Mouse (Mus musculus): ENCODE data around the gene Fig4. TPM values are rescaled to one million over a fixed set of nuclear protein-coding genes. Genes with fewer than 3 reads are reported as not detected.

Fig4 gene
- polyA plus RNA-seq, 1 experiment from 2014 or later = 16.3 TPM

DNA sequence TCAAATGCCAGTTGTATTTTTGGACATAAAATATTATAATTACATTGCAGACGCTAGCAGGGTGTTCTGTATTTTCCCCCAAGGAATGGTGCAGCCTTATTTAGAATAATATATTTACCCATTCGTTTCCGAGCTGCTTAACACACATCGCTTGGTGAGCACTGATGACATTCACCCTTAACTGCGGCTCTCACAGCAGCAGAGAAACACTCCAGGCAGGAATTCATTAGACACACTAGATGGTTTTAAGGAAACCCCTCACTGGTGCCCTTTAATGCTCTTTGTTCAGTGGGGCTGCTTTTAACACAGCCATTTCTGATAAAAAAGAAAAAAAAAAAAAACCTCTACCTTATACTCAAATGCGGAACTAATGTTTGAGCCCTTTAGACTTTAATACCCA, 104.3 kb downstream of the Fig4 start:
- no peaks in the 10 kb centered on the region for H3K36me3 ChIP-seq
- no peaks in the 10 kb centered on the region for H3K9me3 ChIP-seq (replicated peaks)
- no peak overlapping the region for H3K4me3 ChIP-seq
- no peaks in the 10 kb centered on the region for H3K27me3 ChIP-seq (ENCODE audit: low read depth, poor library complexity, severe bottlenecking)
- no peak overlapping the region for H3K27ac ChIP-seq (replicated peaks)
- DNase-seq (ENCODE audit: low spot score) = no peak
- H3K4me1 ChIP-seq = peaks cover 13% of the 10 kb centered on the region
- 52% methylated on average over 6 of the region's 6 CpGs for WGBS

DNA sequence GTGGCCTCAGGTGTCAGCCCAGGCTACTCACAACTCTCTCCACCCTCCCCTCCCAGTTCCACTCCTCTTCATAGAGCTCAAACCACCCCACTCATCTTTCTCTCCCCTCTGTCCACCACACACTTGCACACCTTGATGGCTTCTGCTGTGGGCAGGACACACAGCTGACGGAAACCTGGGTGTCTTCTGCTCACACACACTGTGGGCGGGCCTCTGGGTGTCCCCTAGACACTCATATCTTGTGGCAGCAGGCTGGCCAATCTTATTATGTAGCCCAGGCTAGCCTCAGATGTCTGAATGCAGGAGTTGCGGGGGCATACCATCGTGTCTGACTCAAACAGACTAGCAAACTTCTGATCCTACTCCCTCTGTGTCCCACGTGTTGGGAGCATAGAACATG, 105.3 kb downstream of the Fig4 start:
- peaks cover 13% of the 10 kb centered on the region for H3K4me1 ChIP-seq
- no peaks in the 10 kb centered on the region for H3K36me3 ChIP-seq
- no peak overlapping the region; the same call in 1 of the 2 replicates for H3K27ac ChIP-seq (replicated peaks)
- no peaks in the 10 kb centered on the region for H3K27me3 ChIP-seq (ENCODE audit: low read depth, poor library complexity, severe bottlenecking)
- no peaks in the 10 kb centered on the region for H3K9me3 ChIP-seq (replicated peaks)
- no peak overlapping the region for H3K4me3 ChIP-seq
- 95% methylated on average over 5 of the region's 5 CpGs for WGBS
- no peak for DNase-seq (ENCODE audit: low spot score)

DNA sequence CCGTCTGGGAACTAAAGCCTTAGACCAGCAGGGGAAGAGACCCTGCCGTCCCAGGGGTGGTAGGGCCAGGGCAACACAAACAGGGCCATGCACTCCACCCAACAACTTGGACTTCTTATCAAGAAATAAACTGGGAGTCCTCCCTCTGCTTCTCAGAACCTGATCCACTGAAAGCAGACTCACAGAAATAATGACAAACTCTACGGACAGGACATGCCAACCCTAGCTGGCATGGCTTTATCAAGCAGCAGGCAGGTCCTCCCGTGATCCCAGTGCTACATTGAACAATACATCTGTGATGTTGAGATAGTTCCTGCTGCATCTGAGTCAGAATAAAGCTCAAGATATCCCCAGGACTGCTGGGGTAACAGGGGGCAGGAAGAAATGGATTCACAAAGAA, 106.8 kb downstream of the Fig4 start:
- no peak for DNase-seq (ENCODE audit: low spot score)
- no peaks in the 10 kb centered on the region for H3K27me3 ChIP-seq (ENCODE audit: low read depth, poor library complexity, severe bottlenecking)
- H3K4me3 ChIP-seq = no peak overlapping the region
- H3K36me3 ChIP-seq = no peaks in the 10 kb centered on the region
- peaks cover 9% of the 10 kb centered on the region for H3K4me1 ChIP-seq
- no peak overlapping the region for H3K27ac ChIP-seq (replicated peaks)
- H3K9me3 ChIP-seq (replicated peaks) = no peaks in the 10 kb centered on the region
- 73% methylated on average over 4 of the region's 4 CpGs for WGBS

DNA sequence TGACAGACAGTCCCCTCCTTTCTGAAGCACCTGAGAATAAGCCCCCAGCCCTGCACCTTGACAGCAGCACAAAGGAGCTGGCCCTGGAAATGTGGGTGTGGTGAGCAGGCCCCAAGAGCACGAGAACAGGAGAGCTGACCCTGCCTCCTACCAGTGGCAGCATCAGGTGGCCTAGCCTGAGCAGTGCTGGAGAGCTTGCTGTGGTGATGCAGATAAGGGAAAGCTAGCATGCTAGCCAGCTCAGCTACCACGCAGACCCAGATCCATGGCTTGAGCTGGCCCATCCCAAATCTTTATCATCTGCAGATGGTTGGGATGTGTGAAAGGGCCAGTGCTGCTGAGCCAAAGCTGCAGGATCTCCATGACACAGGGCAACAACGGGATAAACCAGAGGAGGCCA, 113.7 kb downstream of the Fig4 start:
- Histone ChIP-seq H3K27me3 (ENCODE audit: low read depth, poor library complexity, severe bottlenecking) (no peaks in the 10 kb centered on the region), H3K4me1 (no peaks in the 10 kb centered on the region), H3K27ac (replicated peaks) (no peak overlapping the region), H3K36me3 (no peaks in the 10 kb centered on the region), H3K4me3 (no peak overlapping the region), H3K9me3 (replicated peaks) (no peaks in the 10 kb centered on the region)
- DNase-seq (ENCODE audit: low spot score) = no peak
- 78% methylated on average over 3 of the region's 3 CpGs for WGBS

- Histone ChIP-seq H3K36me3 (no peaks in the 10 kb centered on the region), H3K4me3 (no peak overlapping the region), H3K4me1 (peaks cover 12% of the 10 kb centered on the region), H3K27ac (replicated peaks) (no peak overlapping the region), H3K27me3 (ENCODE audit: low read depth, poor library complexity, severe bottlenecking) (0 out of 2 replicates have a peak, but pooled peaks cover 7% of the 10 kb centered on the region), H3K9me3 (replicated peaks) (no peaks in the 10 kb centered on the region)
- 87% methylated on average over 3 of the region's 3 CpGs for WGBS
- no peak for DNase-seq (ENCODE audit: low spot score)
These were observed 119.1 kb downstream of the Fig4 start for GRCm38 (mm10) chr10:41183975-41184374.

GRCm38 (mm10) chr10:41182644-41183043, 120.4 kb downstream of the Fig4 start:
- WGBS = 8% methylated on average over 6 of the region's 6 CpGs
- Histone ChIP-seq H3K36me3 (no peaks in the 10 kb centered on the region), H3K4me1 (peaks cover 12% of the 10 kb centered on the region), H3K27ac (replicated peaks) (no peak overlapping the region), H3K9me3 (replicated peaks) (no peaks in the 10 kb centered on the region), H3K27me3 (ENCODE audit: low read depth, poor library complexity, severe bottlenecking) (0 out of 2 replicates have a peak, but pooled peaks cover 7% of the 10 kb centered on the region), H3K4me3 (no peak overlapping the region)
- no peak for DNase-seq (ENCODE audit: low spot score)

- Histone ChIP-seq H3K4me3 (no peak overlapping the region), H3K9me3 (replicated peaks) (no peaks in the 10 kb centered on the region), H3K4me1 (no peaks in the 10 kb centered on the region), H3K27me3 (ENCODE audit: low read depth, poor library complexity, severe bottlenecking) (no peaks in the 10 kb centered on the region), H3K27ac (replicated peaks) (no peak overlapping the region), H3K36me3 (no peaks in the 10 kb centered on the region)
- 88% methylated on average over 5 of the region's 5 CpGs for WGBS
- DNase-seq (ENCODE audit: low spot score) = no peak
These were observed 136.9 kb downstream of the Fig4 start for GRCm38 (mm10) chr10:41166141-41166540.

GRCm38 (mm10) chr10:41163108-41163507, 140.0 kb downstream of the Fig4 start:
- no peak overlapping the region for H3K4me3 ChIP-seq
- no peaks in the 10 kb centered on the region for H3K36me3 ChIP-seq
- WGBS = 78% methylated on average over 2 of the region's 2 CpGs
- no peak overlapping the region for H3K27ac ChIP-seq (replicated peaks)
- H3K4me1 ChIP-seq = no peaks in the 10 kb centered on the region
- no peaks in the 10 kb centered on the region for H3K9me3 ChIP-seq (replicated peaks)
- DNase-seq (ENCODE audit: low spot score) = no peak
- H3K27me3 ChIP-seq (ENCODE audit: low read depth, poor library complexity, severe bottlenecking) = no peaks in the 10 kb centered on the region

DNA sequence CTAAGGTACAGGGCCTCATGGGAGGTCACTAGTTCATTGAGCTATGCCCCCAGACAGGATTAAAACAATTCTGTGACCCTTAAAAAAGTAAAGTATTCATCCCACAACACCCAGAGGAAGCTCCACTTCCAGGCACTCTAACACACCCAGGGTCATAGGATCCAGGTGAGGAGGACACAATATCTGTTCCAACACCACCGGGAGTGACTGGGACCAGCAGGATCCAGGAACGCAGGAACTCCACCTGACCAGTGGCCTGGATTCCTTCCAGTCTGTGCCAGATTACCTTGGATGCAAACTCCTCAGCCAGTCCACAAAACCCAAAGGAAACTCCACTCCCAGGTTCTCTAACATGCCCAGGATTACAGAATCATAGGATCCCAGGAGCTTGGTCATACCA, 145.8 kb downstream of the Fig4 start:
- Histone ChIP-seq H3K4me1 (no peaks in the 10 kb centered on the region), H3K4me3 (no peak overlapping the region), H3K36me3 (no peaks in the 10 kb centered on the region), H3K9me3 (replicated peaks) (no peaks in the 10 kb centered on the region), H3K27ac (replicated peaks) (no peak overlapping the region), H3K27me3 (ENCODE audit: low read depth, poor library complexity, severe bottlenecking) (no peaks in the 10 kb centered on the region)
- 95% methylated on average over 2 of the region's 2 CpGs for WGBS
- no peak for DNase-seq (ENCODE audit: low spot score)

GRCm38 (mm10) chr10:41156693-41157092, 146.4 kb downstream of the Fig4 start:
- H3K4me1 ChIP-seq = no peaks in the 10 kb centered on the region

GRCm38 (mm10) chr10:41153229-41153750, 149.8 kb downstream of the Fig4 start:
- H3K4me1 ChIP-seq = no peaks in the 10 kb centered on the region; the same call in 1 of the 2 replicates
- no peaks in the 10 kb centered on the region for H3K9me3 ChIP-seq (replicated peaks)
- peak; percentile 5 for DNase-seq (ENCODE audit: low spot score)
- no peaks in the 10 kb centered on the region for H3K27me3 ChIP-seq (ENCODE audit: low read depth, poor library complexity, severe bottlenecking)
- H3K36me3 ChIP-seq = no peaks in the 10 kb centered on the region
- H3K4me3 ChIP-seq = no peak overlapping the region
- 83% methylated on average over 5 of the region's 5 CpGs for whole genome bisulfite sequencing
- H3K27ac ChIP-seq (replicated peaks) = no peak overlapping the region

More at GRCm38 (mm10) chr10:41156693-41157092, 146.4 kb downstream of the Fig4 start:
- Histone ChIP-seq H3K27ac (replicated peaks) (no peak overlapping the region), H3K9me3 (replicated peaks) (no peaks in the 10 kb centered on the region), H3K36me3 (no peaks in the 10 kb centered on the region), H3K27me3 (ENCODE audit: low read depth, poor library complexity, severe bottlenecking) (no peaks in the 10 kb centered on the region), H3K4me3 (no peak overlapping the region)
- WGBS = 92% methylated on average over 1 of the region's 1 CpGs
- no peak for DNase-seq (ENCODE audit: low spot score)

DNA sequence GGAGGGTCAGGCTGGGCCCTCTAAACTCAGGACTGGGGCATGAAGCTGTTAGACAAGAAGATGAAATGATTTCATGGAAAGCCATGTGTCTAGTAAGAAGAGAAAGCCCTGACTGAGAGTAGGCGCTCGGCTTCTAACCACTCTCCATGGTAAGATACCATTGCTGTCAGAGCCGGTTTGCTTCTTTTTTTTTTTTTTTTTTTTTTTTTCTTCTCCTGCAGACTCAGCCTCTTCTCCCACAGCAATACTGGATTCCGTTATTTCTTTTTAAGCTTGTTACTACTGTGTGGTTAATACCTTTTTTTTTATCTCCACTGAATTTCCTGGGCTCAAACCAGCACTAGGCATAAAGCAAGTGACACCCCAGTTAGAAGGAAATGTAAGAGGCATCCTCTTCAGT, 151.2 kb downstream of the Fig4 start:
- WGBS = 86% methylated on average over 4 of the region's 4 CpGs
- Histone ChIP-seq H3K36me3 (no peaks in the 10 kb centered on the region), H3K4me1 (no peaks in the 10 kb centered on the region; the same call in 1 of the 2 replicates), H3K9me3 (replicated peaks) (no peaks in the 10 kb centered on the region), H3K27ac (replicated peaks) (no peak overlapping the region), H3K4me3 (no peak overlapping the region), H3K27me3 (ENCODE audit: low read depth, poor library complexity, severe bottlenecking) (no peaks in the 10 kb centered on the region)
- DNase-seq (ENCODE audit: low spot score) = no peak

DNA sequence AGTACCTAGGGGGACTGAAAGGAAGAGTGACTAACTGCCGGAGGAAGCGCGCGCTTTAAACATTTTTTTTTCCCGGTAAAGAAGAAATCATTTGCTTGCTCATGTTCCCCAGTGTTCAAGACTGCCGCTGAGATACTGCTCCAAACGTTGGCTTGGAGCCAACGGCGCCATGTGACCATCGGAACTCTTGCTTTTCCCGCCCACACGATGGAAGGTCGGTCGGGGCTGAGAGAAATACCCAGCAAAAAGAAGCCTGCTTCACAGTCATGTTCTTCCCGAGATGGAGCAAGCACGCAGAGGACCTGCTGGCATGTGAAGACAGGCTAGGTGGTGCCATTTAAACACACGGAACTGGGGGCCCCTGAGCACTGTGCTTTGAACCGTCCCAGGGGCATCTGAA, 151.6 kb downstream of the Fig4 start:
- peak; percentile 10 for DNase-seq (ENCODE audit: low spot score)
- Histone ChIP-seq H3K27me3 (ENCODE audit: low read depth, poor library complexity, severe bottlenecking) (peaks cover 3% of the 10 kb centered on the region; the same call in 1 of the 2 replicates), H3K27ac (replicated peaks) (no peak overlapping the region), H3K9me3 (replicated peaks) (no peaks in the 10 kb centered on the region), H3K36me3 (no peaks in the 10 kb centered on the region), H3K4me3 (no peak overlapping the region), H3K4me1 (no peaks in the 10 kb centered on the region; the same call in 1 of the 2 replicates)
- 87% methylated on average over 18 of the region's 18 CpGs for WGBS

DNA sequence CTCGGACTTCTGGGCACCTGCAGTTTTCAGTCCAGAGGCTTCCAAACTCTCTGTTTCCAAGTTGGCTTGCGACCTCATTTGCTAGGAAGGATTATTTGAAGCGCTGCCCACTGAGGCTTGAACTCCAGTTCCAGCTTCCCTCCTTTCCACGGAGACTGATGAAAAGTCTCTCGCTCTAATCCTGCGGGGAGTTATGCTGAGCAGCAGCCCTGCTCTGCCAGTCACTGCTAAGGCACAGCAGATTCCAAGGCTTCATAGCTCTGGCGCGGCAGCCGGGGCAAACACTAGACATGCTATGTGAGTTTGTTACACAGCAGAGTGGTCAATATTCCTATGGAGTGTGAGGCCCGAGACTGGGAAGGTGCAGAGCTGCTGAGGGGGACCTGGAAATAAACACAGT, 152.0 kb downstream of the Fig4 start:
- Histone ChIP-seq H3K27me3 (ENCODE audit: low read depth, poor library complexity, severe bottlenecking) (peaks cover 7% of the 10 kb centered on the region; the same call in 1 of the 2 replicates), H3K9me3 (replicated peaks) (no peaks in the 10 kb centered on the region), H3K4me1 (no peaks in the 10 kb centered on the region; the same call in 1 of the 2 replicates), H3K36me3 (no peaks in the 10 kb centered on the region), H3K27ac (replicated peaks) (no peak overlapping the region), H3K4me3 (no peak overlapping the region)
- WGBS = 61% methylated on average over 10 of the region's 10 CpGs
- DNase-seq (ENCODE audit: low spot score) = peak; percentile 11

Measured in midbrain, embryonic 10.5 days (tissue).